Mouse (Mus musculus) brain, embryonic 14.5 days (tissue): ENCODE measurements at regions not wholly inside any gene's neighbourhood (a gene's known extent, or its start where the extent isn't known, plus 50 kb on each side); places are given as distances from the start of the nearest gene placed in this dataset.

Experiments
- DNase-seq: peaks from one replicate; pipeline ENCODE4 v3.0.0-alpha.2; 2011; ENCODE audit warnings: low read depth
- CTCF ChIP-seq: fragments of 200-500 bp; IDR thresholded peaks from 2 replicates; pipeline ENCODE4 v1.5.1; 2012; ENCODE audit warnings: inconsistent platforms, mild to moderate bottlenecking, moderate library complexity, borderline replicate concordance; ENCODE audit not compliant: insufficient read depth, insufficient read length; ENCODE audit errors: extremely low read depth
- POLR2A ChIP-seq: fragments of 200-500 bp; IDR thresholded peaks from 2 replicates; pipeline ENCODE4 v1.6.1; 2012; ENCODE audit warnings: mild to moderate bottlenecking, inconsistent platforms, borderline replicate concordance; ENCODE audit not compliant: poor library complexity, insufficient read depth, insufficient read length, severe bottlenecking; ENCODE audit errors: extremely low read depth

GRCm38 (mm10) chr17:80845349-80845748 lies 99.1 kb upstream of the Tmem178 start:
- peak; percentile 67 for DNase-seq
- TF ChIP-seq CTCF (no peak), POLR2A (no peak)

GRCm38 (mm10) chr17:80841903-80842302 lies 102.5 kb upstream of the Tmem178 start:
- DNase-seq = no peak
- TF ChIP-seq CTCF = no peak
- TF ChIP-seq POLR2A = no peak

- TF ChIP-seq POLR2A (no peak), CTCF (no peak)
- DNase-seq = no peak
Observed at GRCm38 (mm10) chr17:80840896-80841295, 103.5 kb upstream of the Tmem178 start.

- TF ChIP-seq CTCF = no peak
- TF ChIP-seq POLR2A = no peak
- DNase-seq = no peak
Observed at GRCm38 (mm10) chr17:80840452-80840851, 104.0 kb upstream of the Tmem178 start.

- DNase-seq = no peak
- no peak for TF ChIP-seq CTCF
- TF ChIP-seq POLR2A = no peak
Observed at GRCm38 (mm10) chr17:80834701-80835100, 106.4 kb upstream of the Map4k3 start.

GRCm38 (mm10) chr17:80834176-80834517 lies 105.9 kb upstream of the Map4k3 start:
- no peak for DNase-seq
- TF ChIP-seq CTCF = no peak
- no peak for TF ChIP-seq POLR2A

- DNase-seq = no peak
- TF ChIP-seq CTCF (peak; percentile 4; the same call in 1 of the 2 replicates), POLR2A (no peak)
Observed at GRCm38 (mm10) chr17:80833355-80834175, 105.3 kb upstream of the Map4k3 start.

GRCm38 (mm10) chr17:80831686-80832085 lies 103.4 kb upstream of the Map4k3 start:
- TF ChIP-seq POLR2A (no peak), CTCF (no peak)
- DNase-seq = no peak

GRCm38 (mm10) chr17:80827896-80828295 lies 99.6 kb upstream of the Map4k3 start:
- TF ChIP-seq CTCF = no peak
- TF ChIP-seq POLR2A = no peak

GRCm38 (mm10) chr17:80827361-80827760 lies 99.1 kb upstream of the Map4k3 start:
- no peak for DNase-seq
- TF ChIP-seq POLR2A = no peak
- TF ChIP-seq CTCF = no peak

More at GRCm38 (mm10) chr17:80827896-80828295, 99.6 kb upstream of the Map4k3 start:
- no peak for DNase-seq

- DNase-seq = no peak
- no peak for TF ChIP-seq CTCF
Observed at GRCm38 (mm10) chr17:80825971-80826730, 97.9 kb upstream of the Map4k3 start.

GRCm38 (mm10) chr17:80825518-80825901 lies 97.2 kb upstream of the Map4k3 start:
- DNase-seq = no peak

GRCm38 (mm10) chr17:80824826-80825517 lies 96.7 kb upstream of the Map4k3 start:
- TF ChIP-seq CTCF (no peak), POLR2A (no peak)
- DNase-seq = no peak

More at GRCm38 (mm10) chr17:80825518-80825901, 97.2 kb upstream of the Map4k3 start:
- TF ChIP-seq POLR2A (no peak), CTCF (no peak)
